Mouse (Mus musculus) embryonic facial prominence, embryonic 14.5 days (tissue): Measurements from ENCODE around the gene Inhbc. TPM values are rescaled to one million over a fixed set of nuclear protein-coding genes. Genes with fewer than 3 reads are reported as not detected.

Source experiments
- ATAC-seq: fragments of 200-750 bp; cut with Nextera tagmentation; 2 replicates; pipeline ENCODE4 v1.8.0; 2017; ENCODE audit warnings: low read depth, moderate number of reproducible peaks, moderate TSS enrichment
- DNase-seq: peaks from one replicate; pipeline ENCODE4 v3.0.0-alpha.2; 2015; ENCODE audit warnings: low spot score
- H3K27ac ChIP-seq: fragments of 300-500 bp; sonication (generic); replicated peaks from 2 replicates; pipeline ENCODE4 v1.5.1; 2014; ENCODE audit warnings: low read depth, mild to moderate bottlenecking, low read length, moderate library complexity
- H3K27me3 ChIP-seq: fragments of 300-500 bp; sonication (generic); replicated peaks from 2 replicates; pipeline ENCODE4 v1.6.1; 2014; ENCODE audit warnings: low read length; ENCODE audit not compliant: control insufficient read depth, insufficient read depth
- H3K36me3 ChIP-seq: fragments of 300-500 bp; sonication (generic); 2 replicates; pipeline ENCODE4 v1.6.1; 2014; ENCODE audit warnings: low read length, mixed read lengths; ENCODE audit not compliant: control insufficient read depth, insufficient read depth
- H3K4me1 ChIP-seq: fragments of 300-500 bp; sonication (generic); 2 replicates; pipeline ENCODE4 v1.6.1; 2014; ENCODE audit warnings: antibody characterized with exemption, low read length; ENCODE audit not compliant: control insufficient read depth, insufficient read depth
- H3K4me2 ChIP-seq: fragments of 300-500 bp; sonication (generic); 2 replicates; pipeline ENCODE4 v1.6.1; 2014; ENCODE audit warnings: low read depth, mild to moderate bottlenecking, low read length, moderate library complexity, mixed read lengths
- H3K4me3 ChIP-seq: fragments of 300-500 bp; sonication (generic); 2 replicates; pipeline ENCODE4 v1.5.1; 2014; ENCODE audit warnings: low read depth, mild to moderate bottlenecking, low read length
- H3K9ac ChIP-seq: fragments of 300-500 bp; sonication (generic); 2 replicates; pipeline ENCODE4 v1.6.1; 2014; ENCODE audit warnings: low read depth, mild to moderate bottlenecking, low read length, moderate library complexity, mixed read lengths
- H3K9me3 ChIP-seq: fragments of 300-500 bp; sonication (generic); 2 replicates; pipeline ENCODE4 v1.6.1; 2016; ENCODE audit warnings: low read length; ENCODE audit not compliant: control insufficient read depth
- WGBS: fragments of 180-500 bp; shearing (Covaris S2); extraction: QIAGEN DNeasy Blood & Tissue Kit; methylation state at CpG from one replicate; pipeline ENCODE4 v1.1.7; 2014; 5-methylcytosine and 5-hydroxymethylcytosine counted together
- polyA plus RNA-seq: library from polyadenylated mRNA; unstranded; fragments of >200 nt; fragmentation: Nextera tagmentation; extraction: Ambion mirVana; gene quantifications from 2 replicates; pipeline ENCODE4 v1.2.1, GENCODE M21; 2014

Gene Inhbc
- polyA plus RNA-seq, 1 experiment from 2014 or later: not detected

DNA sequence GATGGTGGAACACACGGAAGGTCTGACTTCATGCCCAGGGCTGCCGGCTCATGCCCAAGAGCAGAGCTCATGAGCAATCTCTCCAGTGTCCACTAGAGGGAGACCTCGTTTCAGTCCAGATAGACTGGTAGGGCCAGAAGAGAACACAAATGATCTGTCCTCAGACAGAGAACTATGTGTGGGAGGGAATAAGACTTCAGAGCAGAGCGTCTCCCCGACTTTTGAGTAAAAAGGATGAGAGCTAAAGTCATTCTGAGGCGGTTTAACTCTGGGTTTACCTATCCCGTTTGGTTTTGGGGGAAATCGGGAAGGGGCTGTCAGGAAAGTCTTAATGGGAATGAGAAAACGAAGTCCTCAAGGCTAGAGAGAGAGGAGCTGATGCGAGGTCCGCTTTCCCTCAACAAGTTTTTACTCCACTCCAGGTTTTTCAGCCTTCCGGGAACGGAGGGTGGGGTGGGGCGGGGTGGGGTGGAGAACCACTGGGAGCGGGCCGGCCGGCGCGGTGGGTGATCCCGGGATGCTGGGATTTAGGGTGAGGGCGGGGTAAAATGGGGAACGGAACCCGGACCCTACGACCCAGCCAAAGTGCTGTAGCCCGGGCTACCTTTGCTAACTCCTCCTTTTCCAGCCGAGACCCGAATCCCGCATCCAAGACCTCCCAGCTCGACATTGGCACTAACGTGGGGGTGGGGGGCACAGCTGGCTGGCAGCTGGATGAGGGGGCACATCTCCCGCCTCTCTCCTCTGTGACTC lies 31.1 kb downstream of the Inhbc start:
- DNase-seq: peak; percentile 95
- Histone ChIP-seq H3K27ac (peak overlapping the region; percentile 98), H3K27me3 (no peaks in the 10 kb centered on the region; the same call in 1 of the 2 replicates), H3K4me2 (peak overlapping the region; percentile 87), H3K36me3 (peaks cover 36% of the 10 kb centered on the region), H3K9me3 (no peaks in the 10 kb centered on the region), H3K4me1 (no peaks in the 10 kb centered on the region), H3K9ac (peak overlapping the region; percentile 63), H3K4me3 (peak overlapping the region; percentile 61)
- 0% methylated on average over 24 of the region's 31 CpGs for WGBS
- peak; percentile 78 for ATAC-seq

DNA sequence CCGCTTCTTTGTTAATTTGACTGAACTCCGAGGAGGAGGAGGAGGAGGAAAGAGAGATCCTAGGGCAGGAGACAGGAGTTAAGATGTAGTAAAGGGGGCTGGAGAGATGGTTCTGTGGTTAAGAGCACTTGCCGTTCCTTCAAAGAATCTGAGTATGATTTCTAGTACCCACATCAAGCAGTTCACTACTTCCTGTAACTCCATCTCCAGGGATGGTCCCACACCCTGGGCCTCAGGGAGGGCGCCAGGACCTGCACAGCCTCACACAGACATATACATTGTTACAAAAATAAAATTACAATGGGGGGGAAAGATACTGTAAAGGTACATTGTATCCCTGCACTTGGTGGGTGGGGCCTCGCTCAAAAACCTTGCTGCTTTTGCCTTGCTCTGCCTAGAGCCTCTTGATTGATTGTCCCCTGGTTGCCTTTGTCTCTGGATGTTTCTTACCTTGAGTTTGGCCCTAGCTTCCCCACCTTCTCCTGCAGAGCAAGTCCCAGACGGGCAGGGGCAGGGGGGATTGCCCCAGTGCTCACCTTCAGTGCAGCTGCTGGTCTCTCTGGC lies 32.6 kb downstream of the Inhbc start:
- ATAC-seq (no peak), DNase-seq (no peak)
- peaks cover 50% of the 10 kb centered on the region for H3K36me3 ChIP-seq
- no peak overlapping the region for H3K4me2 ChIP-seq
- H3K27me3 ChIP-seq: no peaks in the 10 kb centered on the region; the same call in 1 of the 2 replicates
- H3K27ac ChIP-seq: no peak overlapping the region
- H3K4me1 ChIP-seq: no peaks in the 10 kb centered on the region
- H3K9ac ChIP-seq: no peak overlapping the region
- H3K9me3 ChIP-seq: no peaks in the 10 kb centered on the region
- H3K4me3 ChIP-seq: no peak overlapping the region
- 76% methylated on average over 6 of the region's 6 CpGs for WGBS

DNA sequence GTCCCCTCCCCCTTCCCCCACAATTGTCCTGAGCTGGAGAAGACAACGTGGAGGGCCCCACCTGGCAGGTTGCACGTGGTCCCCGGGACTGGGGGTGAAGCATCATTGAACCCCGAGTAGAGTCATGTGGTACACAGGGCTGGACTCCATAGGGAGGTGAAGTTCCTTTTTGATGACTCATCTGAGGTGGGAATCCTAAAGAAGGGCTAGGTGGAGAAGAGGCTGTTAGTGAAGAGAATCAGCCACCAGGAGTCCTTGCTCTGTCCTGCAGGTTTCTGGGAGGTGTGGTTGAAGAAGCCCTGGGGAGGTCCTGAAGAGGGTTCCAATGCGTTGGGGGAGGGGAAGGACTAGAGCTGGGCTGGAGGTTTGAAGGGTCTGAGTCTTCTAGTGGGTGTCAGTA lies 33.3 kb downstream of the Inhbc start:
- H3K27ac ChIP-seq: no peak overlapping the region
- no peaks in the 10 kb centered on the region for H3K4me1 ChIP-seq
- H3K27me3 ChIP-seq: no peaks in the 10 kb centered on the region; the same call in 1 of the 2 replicates
- H3K36me3 ChIP-seq: peaks cover 56% of the 10 kb centered on the region
- H3K9ac ChIP-seq: no peak overlapping the region
- no peaks in the 10 kb centered on the region for H3K9me3 ChIP-seq
- no peak overlapping the region for H3K4me2 ChIP-seq
- DNase-seq (no peak), ATAC-seq (no peak)
- WGBS: 67% methylated on average over 5 of the region's 5 CpGs
- H3K4me3 ChIP-seq: no peak overlapping the region

DNA sequence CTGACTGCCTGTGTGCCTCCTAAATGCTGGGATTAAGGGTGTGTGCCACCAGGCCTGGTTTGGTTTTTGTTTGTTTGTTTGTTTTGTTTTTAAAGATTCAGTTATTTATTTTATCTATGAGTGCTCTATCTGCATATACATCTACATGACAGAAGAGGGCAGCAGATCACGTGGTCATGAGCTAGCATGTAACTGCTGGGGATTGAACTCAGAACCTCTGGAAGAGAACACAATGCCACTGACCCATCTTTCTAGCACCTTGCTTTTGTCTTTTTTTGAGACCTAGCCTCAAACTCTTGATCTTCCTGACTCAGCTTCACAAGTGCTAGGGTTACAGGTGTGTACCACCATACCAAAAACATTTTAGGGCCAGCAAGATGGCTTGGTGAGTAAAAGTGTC lies 35.0 kb downstream of the Inhbc start:
- no peak overlapping the region for H3K4me3 ChIP-seq
- ATAC-seq (no peak), DNase-seq (no peak)
- H3K9me3 ChIP-seq: no peaks in the 10 kb centered on the region
- no peak overlapping the region for H3K27ac ChIP-seq
- no peaks in the 10 kb centered on the region for H3K27me3 ChIP-seq
- H3K9ac ChIP-seq: no peak overlapping the region
- no peak overlapping the region for H3K4me2 ChIP-seq
- peaks cover 70% of the 10 kb centered on the region for H3K36me3 ChIP-seq
- 75% methylated on average over 1 of the region's 1 CpGs for WGBS
- no peaks in the 10 kb centered on the region for H3K4me1 ChIP-seq

DNA sequence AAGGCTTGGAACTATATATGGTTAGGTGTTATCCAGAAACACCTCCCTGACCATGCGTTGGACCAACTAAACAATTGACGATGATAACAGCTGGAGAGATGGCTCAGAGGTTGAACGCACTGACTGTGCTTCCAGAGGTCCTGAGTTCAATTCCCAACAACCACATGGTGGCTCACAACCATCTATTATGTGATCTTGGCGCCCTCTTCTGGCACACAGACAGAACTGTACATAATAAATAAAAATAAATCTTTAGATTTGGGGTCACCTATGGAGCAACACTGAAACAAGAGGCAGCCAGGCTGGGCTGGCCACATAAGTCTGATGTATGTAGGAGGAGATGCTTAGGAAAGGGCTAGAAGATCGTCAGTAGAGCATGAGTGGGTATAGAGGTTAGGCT lies 37.1 kb downstream of the Inhbc start:
- Histone ChIP-seq H3K27me3 (peaks cover 9% of the 10 kb centered on the region), H3K9me3 (no peaks in the 10 kb centered on the region), H3K4me3 (no peak overlapping the region), H3K9ac (no peak overlapping the region), H3K4me2 (no peak overlapping the region), H3K4me1 (no peaks in the 10 kb centered on the region), H3K36me3 (peaks cover 68% of the 10 kb centered on the region), H3K27ac (no peak overlapping the region)
- ATAC-seq (no peak), DNase-seq (no peak)
- WGBS: 67% methylated on average over 5 of the region's 5 CpGs

DNA sequence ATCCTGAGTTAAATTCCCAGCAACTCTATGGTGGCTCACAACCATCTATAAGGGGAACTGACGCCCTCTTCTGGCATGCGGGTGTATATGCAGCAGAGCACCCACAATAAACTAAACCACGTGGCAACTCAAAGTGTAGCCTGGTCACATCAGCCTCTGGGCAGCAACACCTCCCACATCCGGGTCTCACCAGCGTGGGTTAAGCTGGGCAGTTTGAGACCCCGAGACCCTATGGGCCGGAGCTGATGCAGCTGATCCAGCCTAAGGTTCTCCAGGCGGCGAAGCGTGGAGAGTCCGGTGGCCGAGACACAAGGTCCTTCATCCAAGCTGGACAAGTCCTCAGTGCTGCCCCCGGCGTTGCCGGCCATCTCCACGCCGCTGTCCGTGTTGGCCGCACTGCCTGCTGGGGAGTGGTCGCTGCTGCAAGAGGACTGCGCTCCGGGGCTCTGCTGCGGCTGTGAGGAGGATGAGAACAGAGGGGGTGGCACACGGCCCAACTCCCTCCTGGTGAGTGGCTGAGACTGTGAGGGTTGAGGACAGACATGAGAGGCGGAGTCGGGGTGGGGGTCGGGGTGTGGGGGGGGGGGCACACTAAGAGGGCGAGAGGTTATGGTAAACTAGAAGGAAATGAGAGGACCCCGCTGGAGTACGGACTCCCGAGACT lies 37.9 kb downstream of the Inhbc start:
- H3K27me3 ChIP-seq: peaks cover 17% of the 10 kb centered on the region
- no peaks in the 10 kb centered on the region for H3K4me1 ChIP-seq
- no peaks in the 10 kb centered on the region for H3K9me3 ChIP-seq
- ATAC-seq: no peak
- peak overlapping the region; percentile 19; the same call in 1 of the 2 replicates for H3K9ac ChIP-seq
- DNase-seq: no peak
- 46% methylated on average over 28 of the region's 31 CpGs for WGBS
- peaks cover 60% of the 10 kb centered on the region for H3K36me3 ChIP-seq
- no peak overlapping the region; the same call in 1 of the 2 replicates for H3K4me2 ChIP-seq
- H3K27ac ChIP-seq: no peak overlapping the region
- no peak overlapping the region for H3K4me3 ChIP-seq

DNA sequence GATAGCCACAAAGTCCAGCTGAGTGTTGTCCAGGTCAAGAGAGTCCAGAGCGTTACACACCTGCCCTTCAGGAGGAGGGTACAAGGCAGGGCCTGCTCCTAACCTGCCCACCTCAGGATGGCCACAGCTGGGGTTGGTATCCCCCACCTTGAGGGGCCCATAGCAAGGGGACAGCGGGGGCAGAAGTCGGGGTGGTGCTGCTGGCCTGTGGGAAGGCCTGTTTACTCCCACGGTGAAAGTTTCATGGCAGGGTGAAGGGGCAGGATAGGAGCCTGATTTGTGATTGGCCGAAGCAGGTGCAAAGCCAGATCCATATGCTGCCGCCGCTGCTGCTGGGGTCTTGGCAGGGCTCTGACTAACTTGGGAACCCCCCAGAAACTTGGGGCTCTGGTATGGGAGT lies 40.0 kb downstream of the Inhbc start:
- H3K27me3 ChIP-seq: peaks cover 38% of the 10 kb centered on the region
- no peaks in the 10 kb centered on the region for H3K9me3 ChIP-seq
- peaks cover 41% of the 10 kb centered on the region for H3K36me3 ChIP-seq
- ATAC-seq (no peak), DNase-seq (no peak)
- H3K27ac ChIP-seq: no peak overlapping the region
- H3K4me1 ChIP-seq: 0 out of 2 replicates have a peak, but pooled peaks cover 9% of the 10 kb centered on the region
- no peak overlapping the region for H3K9ac ChIP-seq
- H3K4me3 ChIP-seq: no peak overlapping the region
- WGBS: 75% methylated on average over 7 of the region's 7 CpGs
- no peak overlapping the region for H3K4me2 ChIP-seq

DNA sequence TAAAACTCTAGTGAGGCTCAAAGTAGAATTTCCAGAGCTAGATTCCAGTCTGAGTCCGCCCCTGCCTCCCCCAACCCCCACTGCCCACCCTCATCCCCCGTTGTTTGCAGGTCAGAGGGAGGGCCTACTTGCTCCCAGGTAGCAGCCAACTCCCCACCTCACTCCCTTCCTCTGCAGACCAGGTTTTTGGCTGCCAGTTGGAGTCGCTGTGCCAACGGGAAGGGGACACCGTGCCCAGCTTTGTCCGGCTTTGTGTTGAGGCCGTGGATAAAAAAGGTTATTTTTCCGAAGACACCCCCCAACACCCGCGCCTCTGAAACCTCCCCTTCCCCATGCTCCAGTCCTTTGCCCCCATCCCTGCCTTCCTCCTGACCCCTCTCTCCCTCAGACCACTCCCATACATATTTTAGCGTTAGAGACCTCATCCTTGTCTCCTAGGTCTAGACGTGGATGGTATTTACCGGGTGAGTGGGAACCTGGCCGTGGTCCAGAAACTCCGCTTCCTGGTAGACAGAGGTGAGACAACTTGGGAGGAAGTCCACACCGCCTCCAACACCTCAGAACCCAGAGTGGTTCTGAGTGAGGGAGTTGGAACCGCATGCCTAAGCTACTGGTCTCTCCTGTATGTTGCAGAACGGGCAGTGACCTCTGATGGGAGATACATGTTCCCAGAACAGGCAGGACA lies 42.6 kb downstream of the Inhbc start:
- Histone ChIP-seq H3K4me1 (0 out of 2 replicates have a peak, but pooled peaks cover 9% of the 10 kb centered on the region), H3K36me3 (peaks cover 20% of the 10 kb centered on the region), H3K4me3 (no peak overlapping the region), H3K9ac (no peak overlapping the region), H3K27ac (no peak overlapping the region), H3K9me3 (no peaks in the 10 kb centered on the region), H3K27me3 (peaks cover 58% of the 10 kb centered on the region), H3K4me2 (no peak overlapping the region)
- DNase-seq (no peak), ATAC-seq (no peak)
- 56% methylated on average over 18 of the region's 18 CpGs for WGBS
